Mouse (Mus musculus) E14TG2a.4 (cell line): ENCODE results near the gene Gm20388.

ENCODE experiments used
- CTCF ChIP-seq: conservative IDR thresholded peaks from 2 replicates; pipeline ENCODE4 v1.5.1; 2014; ENCODE audit warnings: low read length
- NANOG ChIP-seq: IDR thresholded peaks from 2 replicates; pipeline ENCODE4 v1.6.1; 2014; ENCODE audit warnings: borderline replicate concordance, low read length, mixed read lengths

GRCm38 (mm10) chr8:124264671-124265070, 4354.0 kb downstream of the Gm20388 start:
- TF ChIP-seq CTCF (no peak), NANOG (no peak)
